Mouse (Mus musculus): ENCODE data around the gene Cnga3. TPM values are rescaled to one million over a fixed set of nuclear protein-coding genes. Genes with fewer than 3 reads are reported as not detected.

Cnga3 gene
- polyA plus RNA-seq, 1 experiment, result not detected

DNA sequence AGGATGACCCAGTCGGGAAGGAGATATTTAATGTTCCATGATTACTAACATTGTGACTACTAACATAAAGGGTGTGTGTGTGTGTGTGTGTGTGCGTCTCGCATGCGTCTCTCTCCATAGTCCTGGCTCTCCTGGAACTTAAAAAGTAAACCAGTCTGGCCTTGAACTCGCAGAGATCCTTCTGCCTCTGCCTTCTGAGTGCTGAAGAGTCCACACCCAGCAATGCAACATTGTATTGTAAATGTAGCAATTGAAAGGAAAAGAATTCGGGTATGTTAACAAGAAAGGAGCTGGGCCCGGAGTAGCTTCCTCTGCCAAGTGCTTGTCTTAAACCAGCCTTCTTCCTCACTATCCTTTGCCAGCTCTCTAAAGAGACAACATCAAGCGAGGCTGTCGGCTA is 1.9 kb upstream of the Cnga3 start:
- no peaks in the 10 kb centered on the region for H3K4me1 ChIP-seq (ENCODE audit: control insufficient read depth, insufficient read depth, low read length)
- TF ChIP-seq POLR2A (IDR thresholded peaks at IDR 0.05; ENCODE audit: borderline replicate concordance, control insufficient read depth, low read depth, low read length) (no peak), CTCF (IDR thresholded peaks at IDR 0.05; ENCODE audit: control insufficient read depth, insufficient read depth, low read length) (no peak)
- H3K4me3 ChIP-seq (replicated peaks; ENCODE audit: control insufficient read depth, low read depth, low read length), result no peak overlapping the region
- H3K27ac ChIP-seq (ENCODE audit: control insufficient read depth, insufficient read depth, low read depth, low read length, poor library complexity), result no peak overlapping the region
- WGBS, result 81% methylated on average over 9 of the region's 9 CpGs

DNA sequence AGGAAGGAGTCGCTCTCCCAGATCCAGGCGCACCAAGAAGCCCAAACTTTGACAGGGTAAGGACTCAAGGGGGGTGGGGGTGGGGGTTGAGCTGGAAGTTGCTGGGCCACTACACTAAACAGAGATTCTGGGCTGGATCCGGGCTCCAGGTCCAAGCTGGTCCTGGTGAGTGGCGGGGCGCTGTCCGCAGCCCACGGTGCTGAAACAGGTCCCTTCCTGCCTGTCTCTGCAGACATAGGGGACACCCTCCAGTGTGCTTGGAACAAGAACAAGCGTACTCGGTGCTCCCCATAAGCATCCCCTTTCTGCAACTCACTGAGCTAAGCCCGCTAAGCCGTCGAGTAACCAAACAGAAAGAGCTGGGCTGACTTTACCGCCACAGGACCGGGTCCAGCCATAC is 4.2 kb downstream of the Cnga3 start:
- Histone ChIP-seq H3K4me1 (ENCODE audit: control insufficient read depth, insufficient read depth, low read length) (no peaks in the 10 kb centered on the region; the same call in 1 of the 2 replicates), H3K4me3 (replicated peaks; ENCODE audit: control insufficient read depth, low read depth, low read length) (no peak overlapping the region), H3K27ac (ENCODE audit: control insufficient read depth, insufficient read depth, low read depth, low read length, poor library complexity) (no peak overlapping the region)
- TF ChIP-seq POLR2A (IDR thresholded peaks at IDR 0.05; ENCODE audit: borderline replicate concordance, control insufficient read depth, low read depth, low read length) (no peak), CTCF (IDR thresholded peaks at IDR 0.05; ENCODE audit: control insufficient read depth, insufficient read depth, low read length) (no peak)
- WGBS, result 6% methylated on average over 14 of the region's 14 CpGs

GRCm38 (mm10) chr1:37219593-37219992 is 5.4 kb downstream of the Cnga3 start:
- no peak overlapping the region for H3K4me3 ChIP-seq (replicated peaks; ENCODE audit: control insufficient read depth, low read depth, low read length)
- 85% methylated on average over 5 of the region's 5 CpGs for WGBS
- TF ChIP-seq CTCF (IDR thresholded peaks at IDR 0.05; ENCODE audit: control insufficient read depth, insufficient read depth, low read length), result no peak
- no peak for TF ChIP-seq POLR2A (IDR thresholded peaks at IDR 0.05; ENCODE audit: borderline replicate concordance, control insufficient read depth, low read depth, low read length)
- no peak overlapping the region for H3K27ac ChIP-seq (ENCODE audit: control insufficient read depth, insufficient read depth, low read depth, low read length, poor library complexity)
- H3K4me1 ChIP-seq (ENCODE audit: control insufficient read depth, insufficient read depth, low read length), result no peaks in the 10 kb centered on the region; the same call in 1 of the 2 replicates

DNA sequence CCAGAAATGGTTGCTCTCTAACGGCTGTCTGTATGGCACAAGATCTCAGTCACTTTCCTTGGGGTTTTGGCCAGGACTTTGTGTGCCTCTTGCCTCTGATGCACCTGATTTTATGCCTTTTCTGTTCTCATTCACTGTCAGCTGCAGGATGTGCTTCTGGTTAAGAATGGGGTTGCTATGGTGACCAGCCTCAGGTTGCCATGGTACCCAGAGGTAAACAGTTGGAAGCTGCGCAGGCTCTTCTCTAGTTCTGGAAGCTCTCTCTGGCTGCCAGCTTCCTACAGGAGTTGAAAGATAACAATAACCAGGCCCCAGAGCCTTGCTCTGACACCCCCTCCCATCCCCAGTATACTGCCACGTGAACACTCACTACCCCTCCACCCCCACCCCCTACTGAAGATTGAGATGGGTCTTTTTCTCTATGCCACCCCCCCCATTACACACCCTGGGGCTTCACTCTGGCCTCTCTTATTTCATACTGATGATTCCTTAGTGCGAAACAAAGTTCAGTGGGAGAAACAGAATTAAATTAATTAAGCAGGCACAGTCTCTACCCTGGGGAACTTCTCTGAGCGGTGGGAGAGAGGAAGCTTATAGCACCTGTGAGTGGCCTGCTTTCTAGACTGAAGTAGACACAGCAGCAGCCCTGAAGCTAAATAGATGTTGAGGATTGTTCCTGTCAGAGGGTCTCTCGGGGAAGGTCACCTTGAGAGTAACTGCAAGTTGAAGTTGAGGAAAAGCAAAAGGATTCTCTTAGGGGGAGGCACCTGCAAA is 6.1 kb downstream of the Cnga3 start:
- no peak overlapping the region for H3K27ac ChIP-seq (ENCODE audit: control insufficient read depth, insufficient read depth, low read depth, low read length, poor library complexity)
- 49% methylated on average over 6 of the region's 6 CpGs for WGBS

GRCm38 (mm10) chr1:37222002-37222401 is 7.8 kb downstream of the Cnga3 start:
- H3K27ac ChIP-seq (ENCODE audit: control insufficient read depth, insufficient read depth, low read depth, low read length, poor library complexity), result no peak overlapping the region
- H3K4me1 ChIP-seq (ENCODE audit: control insufficient read depth, insufficient read depth, low read length), result no peaks in the 10 kb centered on the region; the same call in 1 of the 2 replicates
- H3K4me3 ChIP-seq (replicated peaks; ENCODE audit: control insufficient read depth, low read depth, low read length), result no peak overlapping the region
- 61% methylated on average over 7 of the region's 7 CpGs for WGBS
- TF ChIP-seq POLR2A (IDR thresholded peaks at IDR 0.05; ENCODE audit: borderline replicate concordance, control insufficient read depth, low read depth, low read length), result no peak
- no peak for TF ChIP-seq CTCF (IDR thresholded peaks at IDR 0.05; ENCODE audit: control insufficient read depth, insufficient read depth, low read length)

More for the DNA sequence above, 6.1 kb downstream of the Cnga3 start:
- Histone ChIP-seq H3K4me1 (ENCODE audit: control insufficient read depth, insufficient read depth, low read length) (no peaks in the 10 kb centered on the region; the same call in 1 of the 2 replicates), H3K4me3 (replicated peaks; ENCODE audit: control insufficient read depth, low read depth, low read length) (no peak overlapping the region)
- no peak for TF ChIP-seq POLR2A (IDR thresholded peaks at IDR 0.05; ENCODE audit: borderline replicate concordance, control insufficient read depth, low read depth, low read length)
- no peak for TF ChIP-seq CTCF (IDR thresholded peaks at IDR 0.05; ENCODE audit: control insufficient read depth, insufficient read depth, low read length)

GRCm38 (mm10) chr1:37230404-37230803 is 16.2 kb downstream of the Cnga3 start:
- H3K4me1 ChIP-seq (ENCODE audit: control insufficient read depth, insufficient read depth, low read length), result no peaks in the 10 kb centered on the region; the same call in 1 of the 2 replicates
- 72% methylated on average over 6 of the region's 6 CpGs for WGBS
- TF ChIP-seq POLR2A (IDR thresholded peaks at IDR 0.05; ENCODE audit: borderline replicate concordance, control insufficient read depth, low read depth, low read length) (no peak), CTCF (IDR thresholded peaks at IDR 0.05; ENCODE audit: control insufficient read depth, insufficient read depth, low read length) (no peak)

DNA sequence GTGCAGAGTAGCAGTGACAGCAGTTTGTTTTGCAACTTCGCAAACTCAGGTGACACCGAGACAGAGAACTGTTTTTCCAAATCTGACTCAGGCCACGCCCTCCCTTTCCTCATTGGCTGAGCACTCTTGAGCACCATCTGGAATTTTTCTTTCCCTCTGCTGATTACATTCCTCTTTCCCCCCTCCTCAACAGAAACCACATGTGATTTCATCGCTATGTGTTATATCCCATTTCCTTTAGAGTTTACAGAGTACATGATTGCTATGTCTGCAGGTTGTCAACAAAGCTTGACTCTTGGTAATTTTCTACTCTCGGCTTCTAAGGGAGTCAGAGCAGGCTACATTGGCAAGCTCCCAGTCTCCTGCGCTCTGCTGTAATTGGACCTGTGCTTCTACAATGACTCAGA is 17.1 kb downstream of the Cnga3 start:
- whole genome bisulfite sequencing, result 54% methylated on average over 6 of the region's 6 CpGs
- no peaks in the 10 kb centered on the region; the same call in 1 of the 2 replicates for H3K4me1 ChIP-seq (ENCODE audit: control insufficient read depth, insufficient read depth, low read length)
- no peak overlapping the region for H3K4me3 ChIP-seq (replicated peaks; ENCODE audit: control insufficient read depth, low read depth, low read length)
- no peak for TF ChIP-seq POLR2A (IDR thresholded peaks at IDR 0.05; ENCODE audit: borderline replicate concordance, control insufficient read depth, low read depth, low read length)
- TF ChIP-seq CTCF (IDR thresholded peaks at IDR 0.05; ENCODE audit: control insufficient read depth, insufficient read depth, low read length), result no peak
- H3K27ac ChIP-seq (ENCODE audit: control insufficient read depth, insufficient read depth, low read depth, low read length, poor library complexity), result no peak overlapping the region

More at GRCm38 (mm10) chr1:37230404-37230803, 16.2 kb downstream of the Cnga3 start:
- no peak overlapping the region for H3K27ac ChIP-seq (ENCODE audit: control insufficient read depth, insufficient read depth, low read depth, low read length, poor library complexity)
- H3K4me3 ChIP-seq (replicated peaks; ENCODE audit: control insufficient read depth, low read depth, low read length), result no peak overlapping the region

GRCm38 (mm10) chr1:37239045-37239635 is 24.9 kb downstream of the Cnga3 start:
- Histone ChIP-seq H3K27ac (ENCODE audit: control insufficient read depth, insufficient read depth, low read depth, low read length, poor library complexity) (no peak overlapping the region), H3K4me3 (replicated peaks; ENCODE audit: control insufficient read depth, low read depth, low read length) (no peak overlapping the region), H3K4me1 (ENCODE audit: control insufficient read depth, insufficient read depth, low read length) (no peaks in the 10 kb centered on the region; the same call in 1 of the 2 replicates)
- TF ChIP-seq POLR2A (IDR thresholded peaks at IDR 0.05; ENCODE audit: borderline replicate concordance, control insufficient read depth, low read depth, low read length) (no peak), CTCF (IDR thresholded peaks at IDR 0.05; ENCODE audit: control insufficient read depth, insufficient read depth, low read length) (no peak)
- 69% methylated on average over 10 of the region's 10 CpGs for WGBS
